Mouse (Mus musculus) gastrocnemius, postnatal 25 days (tissue): Measurements from ENCODE around the gene Ythdf2. TPM values are rescaled to one million over a fixed set of nuclear protein-coding genes. Genes with fewer than 3 reads are reported as not detected.

Experiments
- DNase-seq: peaks from one replicate; pipeline ENCODE4 v3.0.0; 2022
- microRNA-seq, 2 experiments: library from miRNA; unstranded; fragments of <30 nt; microRNA quantifications; one replicate each; pipeline ENCODE4 v1.2.0; 2021; ENCODE audit warnings: borderline replicate concordance in 2 of 2
- total RNA-seq, 2 experiments: library from RNA; stranded (reverse); gene quantifications; 1 replicate in 1 of 2; 2 replicates in 1 of 2; pipeline ENCODE4 v1.2.3; 2021

The Ythdf2 gene
- total RNA-seq, 2 experiments from 2014 or later: 22.6 to 24.2 TPM

DNA sequence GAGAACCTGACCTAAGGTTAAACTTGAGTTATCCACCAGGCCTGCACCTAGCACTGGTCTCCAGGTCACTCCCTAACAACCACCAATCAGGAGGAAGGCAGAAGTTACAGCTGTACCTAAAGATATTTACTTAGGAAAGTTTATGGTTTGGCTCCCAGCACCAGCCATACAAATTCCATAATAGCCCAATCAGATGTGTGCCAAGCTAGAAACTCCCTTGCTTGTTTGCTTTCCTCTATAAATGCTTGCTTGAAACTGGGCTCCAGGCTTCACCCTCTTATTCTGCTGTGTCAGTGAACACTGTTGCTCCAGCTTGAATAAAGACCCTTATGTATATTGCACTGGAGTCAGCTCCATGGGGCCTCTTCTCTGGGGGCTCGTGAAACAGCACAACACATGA, 60.4 kb downstream of the Ythdf2 start:
- DNase-seq: no peak

DNA sequence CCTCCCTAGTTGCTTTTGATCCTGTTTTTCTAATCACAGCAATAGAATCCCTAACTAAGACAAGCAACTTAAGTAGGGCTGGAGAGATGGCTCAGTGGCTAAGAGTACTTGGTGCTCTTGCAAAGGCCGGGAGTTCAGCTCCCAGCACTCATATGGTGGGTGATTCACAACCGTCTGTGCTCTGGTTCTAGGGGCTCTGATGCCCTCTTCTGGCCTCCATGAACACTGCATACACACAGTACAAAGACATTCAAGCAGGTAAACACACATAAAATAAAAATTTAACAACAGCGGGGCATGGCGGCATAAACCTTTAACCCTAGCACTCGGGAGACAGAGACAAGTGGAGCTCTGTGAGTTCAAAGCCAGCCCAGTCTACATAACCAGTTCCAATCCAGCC, 65.9 kb downstream of the Ythdf2 start:
- DNase-seq: no peak

DNA sequence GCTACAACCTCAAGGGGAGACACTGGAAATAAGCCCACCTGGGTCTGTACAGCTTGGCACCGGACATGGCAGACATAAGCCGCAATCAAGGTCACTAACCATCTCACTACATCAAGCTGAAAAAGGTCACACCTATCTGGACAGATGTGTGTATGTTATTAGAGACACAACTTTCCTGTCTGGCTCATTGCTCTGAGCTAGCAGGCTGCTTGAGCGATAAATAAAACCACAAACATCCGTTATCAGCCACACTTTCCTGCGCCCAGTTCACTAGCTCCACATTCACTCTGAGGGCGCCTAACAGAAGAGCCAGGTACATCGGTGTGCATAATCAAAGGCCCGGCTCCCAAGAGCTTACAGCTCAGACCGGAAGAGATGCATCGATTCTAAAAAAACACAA, 67.0 kb downstream of the Ythdf2 start:
- no peak for DNase-seq

DNA sequence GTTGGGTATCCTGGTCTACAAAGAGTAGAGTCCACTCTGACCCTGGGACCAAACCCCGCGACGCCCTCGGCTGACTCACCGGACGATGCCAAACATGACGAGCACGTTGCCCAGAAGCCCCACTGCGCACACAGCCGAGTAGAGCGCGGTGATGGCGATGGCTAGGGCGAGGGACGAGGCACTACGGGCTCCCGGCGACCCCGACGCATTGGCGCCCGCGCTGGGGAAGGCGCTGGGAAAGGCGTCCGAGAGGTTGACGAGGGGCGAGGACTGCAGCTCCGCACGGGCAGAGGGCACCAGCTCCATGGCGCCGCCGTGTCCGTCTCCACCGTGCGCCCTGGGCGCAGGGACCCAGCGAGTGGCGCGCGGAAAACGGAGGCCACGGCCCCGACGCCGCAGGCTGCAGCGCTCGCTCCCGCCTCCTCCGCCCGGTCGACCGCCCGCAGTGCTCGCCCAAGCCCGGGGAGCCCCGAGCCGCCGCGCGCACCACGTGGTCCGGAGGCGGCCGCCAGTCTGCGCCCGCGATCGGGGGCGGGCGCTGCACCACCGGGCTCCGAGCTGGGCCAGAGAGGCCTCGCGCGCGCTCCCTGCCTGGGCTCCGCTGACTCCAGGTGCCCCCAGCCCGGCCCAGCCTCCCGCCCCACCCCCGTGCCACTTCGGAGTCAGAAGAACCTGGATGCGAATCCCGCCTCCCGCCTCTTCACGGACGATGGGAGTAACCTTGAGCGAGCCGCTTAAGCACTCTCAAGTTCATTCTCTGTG, 67.8 kb downstream of the Ythdf2 start, which contains the start of gene Oprd1:
TSS of gene Oprd1 (minus strand) at position 407 of the 762 bp plus-strand sequence.
- DNase-seq: no peak

DNA sequence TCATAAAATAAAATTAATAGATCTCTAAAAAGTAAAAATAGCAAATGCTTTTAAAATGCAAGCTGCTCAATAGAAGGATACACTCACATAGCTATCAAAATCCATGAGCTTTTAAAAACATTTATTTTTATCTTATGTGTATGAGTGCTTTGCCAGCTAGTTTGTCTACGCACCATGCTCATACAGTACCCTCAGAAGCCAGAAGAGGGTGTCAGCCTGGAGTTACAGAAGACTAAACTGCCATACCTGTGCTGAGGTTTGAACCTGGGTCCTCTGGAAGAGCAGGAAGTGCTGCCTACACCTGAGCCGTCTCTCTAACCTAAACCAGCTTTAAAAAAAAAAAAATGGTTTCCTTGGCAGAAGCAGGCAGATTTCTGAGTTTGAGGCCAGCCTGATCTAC, 73.5 kb downstream of the Ythdf2 start:
- no peak for DNase-seq

DNA sequence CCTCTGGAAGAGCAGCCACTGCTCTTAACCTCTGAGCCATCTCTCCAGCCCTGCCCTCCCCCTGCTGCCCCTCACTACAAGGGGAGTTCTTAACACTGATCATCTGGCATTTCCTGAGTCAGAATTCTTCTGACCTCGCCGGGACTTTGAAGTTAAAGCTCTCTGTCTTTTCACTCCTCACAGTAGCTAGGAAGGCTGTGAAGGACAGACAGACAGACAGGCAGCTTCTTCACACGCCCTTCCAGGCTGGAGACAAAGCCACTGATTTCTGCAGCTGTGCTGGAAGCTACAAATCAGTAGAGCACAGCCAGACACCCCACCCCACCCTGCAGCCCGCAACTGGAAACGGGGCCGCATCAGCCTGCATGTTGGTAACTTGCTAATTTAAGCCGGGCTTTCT, 75.1 kb downstream of the Ythdf2 start:
- DNase-seq: no peak

Small RNAs within 50 kb of the gene (microRNA-seq; reads per million reads assigned to microRNA genes)
- gene Gm22033: 0 reads per million in 2 experiments

Other genes with a start within 250 kb of the Ythdf2 start
- not detected for gene Gm10300, start 137.6 kb downstream of the Ythdf2 start, total RNA-seq
- 10 to 100 TPM; 80.4 to 86.0 TPM for gene Epb41, start 137.0 kb downstream of the Ythdf2 start, total RNA-seq
- gene Oprd1, start 67.8 kb downstream of the Ythdf2 start, total RNA-seq: not detected
- gene Gmeb1, start 49.3 kb upstream of the Ythdf2 start, total RNA-seq: 1 to 10 TPM; 7.4 to 8.0 TPM
- gene Taf12, start 62.1 kb upstream of the Ythdf2 start, total RNA-seq: 10 to 100 TPM; 31.6 to 32.1 TPM
- under 1 TPM in 1 of 2 experiments, not detected in 1; 0.48 TPM for gene Rab42, start 91.1 kb upstream of the Ythdf2 start, total RNA-seq
- 10 to 100 TPM in 1 of 2 experiments, 1 to 10 TPM in 1; 9.9 to 10.4 TPM for gene Trnau1ap, start 117.2 kb upstream of the Ythdf2 start, total RNA-seq
- 1 to 10 TPM; 6.5 to 6.6 TPM for gene Rcc1, start 141.3 kb upstream of the Ythdf2 start, total RNA-seq
- gene Phactr4, start 210.2 kb upstream of the Ythdf2 start, total RNA-seq: 10 to 100 TPM; 10.3 to 10.6 TPM